Mouse (Mus musculus) c-Kit-positive CD71-positive TER-119-positive erythroid progenitor cells, embryonic 14.5 days (primary cell): ENCODE results near the gene E130114P18Rik.

ENCODE experiments used
- DNase-seq: peaks from one replicate; pipeline ENCODE4 v3.0.0-alpha.2; 2013; ENCODE audit warnings: low spot score

Gene E130114P18Rik

DNA sequence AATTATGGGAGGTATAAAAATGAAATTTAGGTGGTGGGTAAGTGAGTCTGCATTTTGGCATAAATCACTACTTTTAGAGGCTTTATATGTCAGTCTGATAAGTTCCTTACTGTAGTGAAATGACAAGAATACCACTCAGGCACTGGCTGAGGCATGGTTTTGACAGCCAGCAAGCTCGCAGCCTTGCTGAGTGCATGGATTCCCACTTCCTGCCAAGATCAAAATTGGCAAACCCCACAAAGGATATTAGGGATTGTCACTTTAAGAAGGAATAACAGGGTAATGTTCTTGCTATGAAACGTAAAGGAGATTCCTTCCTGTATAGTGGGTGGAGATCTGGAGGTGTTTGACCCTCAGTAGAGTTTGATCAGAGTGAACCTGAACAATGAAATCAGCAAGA lies 27.4 kb upstream of the E130114P18Rik start:
- no peak for DNase-seq

DNA sequence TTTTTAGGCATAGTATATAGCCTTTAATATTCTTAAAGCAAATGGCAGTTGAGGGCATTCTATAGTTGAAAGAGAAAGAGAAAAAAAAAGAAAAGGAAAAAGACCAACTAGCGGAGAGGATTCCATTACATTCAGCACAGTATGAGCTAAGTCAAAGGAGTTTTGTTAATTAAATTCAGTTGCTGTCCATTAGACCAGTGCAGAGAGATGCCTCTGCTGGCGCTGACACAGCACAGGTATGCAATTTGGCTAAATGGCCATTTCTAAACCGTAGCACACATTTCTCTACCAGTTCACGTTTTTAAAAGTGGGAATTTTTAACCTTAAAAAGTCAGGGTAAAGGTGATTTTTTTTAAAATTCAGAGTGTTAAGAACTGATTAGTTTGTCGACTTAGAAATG lies 26.8 kb upstream of the E130114P18Rik start:
- DNase-seq, result no peak

DNA sequence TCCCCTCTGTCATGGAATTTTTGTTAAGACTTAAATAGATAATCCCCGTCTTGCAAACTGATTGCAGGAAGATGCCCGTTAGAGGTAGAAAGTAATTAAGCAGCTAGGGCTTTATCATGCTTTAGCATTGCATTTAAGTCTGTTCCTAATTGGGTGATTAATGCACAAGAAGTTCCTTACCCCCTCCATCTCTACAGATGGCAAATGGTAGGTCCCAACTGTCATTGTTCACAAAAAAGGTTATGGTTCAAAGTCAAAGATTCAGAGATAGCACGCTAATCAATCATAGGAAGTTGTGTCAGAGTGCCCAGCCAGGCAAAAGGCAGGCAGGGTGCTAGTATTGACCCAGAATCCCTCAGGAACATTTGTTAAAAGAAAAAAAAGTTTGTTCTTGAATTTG lies 25.9 kb upstream of the E130114P18Rik start:
- DNase-seq, result no peak

DNA sequence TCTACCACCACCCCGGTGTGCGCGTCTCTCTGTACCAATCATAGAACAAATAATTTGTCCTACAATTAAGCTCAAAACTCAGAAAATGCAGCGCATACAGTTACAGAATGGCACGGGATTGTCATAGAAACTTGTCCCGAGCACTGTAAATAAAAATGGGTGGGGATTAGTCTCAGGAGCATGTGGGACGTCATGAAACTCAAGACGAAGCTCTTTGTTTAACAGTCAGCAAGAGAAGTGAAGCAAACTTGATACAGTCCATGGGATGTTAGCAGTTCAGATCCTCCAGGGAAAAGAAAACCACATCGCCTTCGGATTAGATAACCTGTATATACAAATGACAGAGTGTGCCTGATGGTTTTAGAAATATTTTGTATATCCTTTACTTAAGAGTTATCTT lies 18.6 kb upstream of the E130114P18Rik start:
- no peak for DNase-seq

DNA sequence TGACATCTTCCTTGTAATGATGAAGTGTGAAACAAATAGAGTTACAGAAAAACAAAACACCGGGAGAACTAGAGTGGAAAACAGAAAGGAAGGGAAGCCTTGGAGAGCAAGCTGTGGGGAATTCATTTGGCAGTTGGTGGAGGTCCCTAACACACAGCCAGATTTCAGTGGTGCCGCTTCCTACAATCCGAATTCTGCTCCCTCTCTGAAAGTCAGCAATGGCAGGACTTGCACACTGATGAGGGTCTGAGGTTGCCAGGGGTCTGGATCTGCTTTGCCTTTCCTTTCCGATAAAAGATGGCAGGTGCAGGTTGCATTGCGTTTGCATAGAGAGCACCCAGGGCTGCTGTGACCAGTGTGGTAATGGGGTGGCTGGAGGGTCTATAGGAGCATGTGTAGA lies 18.1 kb upstream of the E130114P18Rik start:
- no peak for DNase-seq

DNA sequence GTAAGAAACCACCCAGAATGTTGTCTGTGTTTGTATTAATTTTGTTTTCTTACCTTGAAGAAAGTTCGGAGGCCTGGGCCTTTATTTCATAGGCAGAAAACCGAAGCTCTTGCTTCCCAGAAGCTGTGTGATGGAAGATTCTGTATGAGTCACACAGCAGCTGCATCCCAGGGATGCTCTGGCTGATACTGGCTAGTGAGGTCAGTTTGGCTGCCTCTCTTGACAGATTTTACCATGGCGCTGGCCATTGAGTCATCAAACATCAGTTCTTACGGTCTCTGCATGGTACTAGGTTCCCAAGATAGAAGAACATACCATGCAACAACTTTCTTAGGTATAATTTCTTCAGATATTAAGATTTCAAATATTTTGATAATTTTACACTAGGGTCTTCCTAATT lies 17.0 kb upstream of the E130114P18Rik start:
- DNase-seq, result no peak

DNA sequence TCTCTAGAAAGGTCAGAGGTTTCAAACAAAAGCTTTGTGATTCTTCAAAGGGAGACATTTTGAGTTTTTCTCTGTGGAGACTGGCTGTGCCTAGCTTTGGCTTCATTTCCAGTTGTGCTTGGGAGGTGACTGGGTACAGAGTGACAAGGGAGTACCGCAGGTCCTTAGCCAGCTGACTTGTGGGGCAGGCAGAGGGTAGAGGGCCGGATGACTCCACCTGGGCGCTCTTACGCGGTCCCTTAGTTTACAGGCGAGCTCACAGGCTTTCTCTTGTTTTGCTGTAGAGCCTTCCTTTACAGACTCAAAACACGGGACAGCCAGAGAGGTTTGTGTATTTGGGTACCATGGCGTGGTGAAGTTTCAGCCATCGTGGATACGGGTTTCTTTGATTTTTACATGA lies 16.1 kb upstream of the E130114P18Rik start:
- DNase-seq, result no peak

DNA sequence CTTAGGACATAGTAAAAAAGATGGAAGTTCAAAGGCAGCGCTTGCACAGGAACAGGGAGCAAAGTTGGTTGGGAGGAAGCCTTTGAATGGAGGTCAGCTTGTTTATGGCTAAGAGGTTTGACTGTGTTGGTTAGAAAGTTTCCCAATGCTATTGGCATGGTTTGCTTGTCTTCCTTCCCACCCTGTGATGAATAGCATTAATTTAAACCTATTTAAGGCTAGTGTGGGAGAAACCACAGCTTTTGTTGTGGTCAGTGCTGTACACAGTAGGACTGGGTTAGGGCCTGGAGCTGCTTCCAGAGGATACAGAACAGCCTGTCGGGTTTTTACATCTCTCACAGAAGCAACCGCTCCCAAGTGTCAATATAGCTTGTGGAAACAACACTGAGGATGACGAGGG lies 10.7 kb upstream of the E130114P18Rik start:
- DNase-seq, result no peak

DNA sequence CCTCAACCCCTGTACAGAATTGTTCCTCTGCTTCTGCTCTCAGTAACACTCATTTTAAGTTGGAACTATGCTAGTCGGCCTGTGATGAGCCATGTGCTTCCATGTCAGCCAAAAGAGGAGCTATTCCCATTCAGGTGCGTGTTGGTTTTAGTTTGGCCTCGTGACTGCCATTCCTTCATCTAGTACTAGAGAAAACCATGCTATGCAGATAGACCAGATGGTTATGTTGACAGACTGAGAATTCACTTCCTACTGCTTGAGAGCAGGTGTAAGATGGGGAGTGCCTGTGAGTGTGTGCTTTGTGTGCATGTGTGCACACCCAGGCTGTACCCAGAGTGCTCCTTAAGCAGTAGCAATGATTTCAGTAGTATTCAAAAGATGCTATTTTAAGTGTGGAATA lies 9.6 kb upstream of the E130114P18Rik start:
- no peak for DNase-seq

DNA sequence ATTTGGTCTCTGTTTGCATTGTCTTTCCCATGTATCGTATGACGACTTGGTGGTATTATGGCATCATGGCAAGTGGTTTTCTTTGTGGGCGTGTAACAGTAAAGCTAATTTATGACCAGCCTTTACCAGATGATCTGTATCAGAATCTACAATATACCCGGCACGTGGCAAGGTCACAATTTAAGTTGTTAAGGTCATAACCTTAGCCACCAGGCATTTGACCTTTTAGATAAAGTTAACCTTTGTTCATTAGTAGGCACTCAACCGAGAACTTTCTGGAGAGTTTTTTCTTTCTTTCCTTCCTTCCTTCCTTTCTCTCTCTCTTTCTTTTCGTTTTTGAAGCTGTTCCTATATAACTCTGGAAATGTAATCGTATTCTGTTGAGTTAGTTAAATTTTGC lies 8.7 kb upstream of the E130114P18Rik start:
- DNase-seq, result no peak

DNA sequence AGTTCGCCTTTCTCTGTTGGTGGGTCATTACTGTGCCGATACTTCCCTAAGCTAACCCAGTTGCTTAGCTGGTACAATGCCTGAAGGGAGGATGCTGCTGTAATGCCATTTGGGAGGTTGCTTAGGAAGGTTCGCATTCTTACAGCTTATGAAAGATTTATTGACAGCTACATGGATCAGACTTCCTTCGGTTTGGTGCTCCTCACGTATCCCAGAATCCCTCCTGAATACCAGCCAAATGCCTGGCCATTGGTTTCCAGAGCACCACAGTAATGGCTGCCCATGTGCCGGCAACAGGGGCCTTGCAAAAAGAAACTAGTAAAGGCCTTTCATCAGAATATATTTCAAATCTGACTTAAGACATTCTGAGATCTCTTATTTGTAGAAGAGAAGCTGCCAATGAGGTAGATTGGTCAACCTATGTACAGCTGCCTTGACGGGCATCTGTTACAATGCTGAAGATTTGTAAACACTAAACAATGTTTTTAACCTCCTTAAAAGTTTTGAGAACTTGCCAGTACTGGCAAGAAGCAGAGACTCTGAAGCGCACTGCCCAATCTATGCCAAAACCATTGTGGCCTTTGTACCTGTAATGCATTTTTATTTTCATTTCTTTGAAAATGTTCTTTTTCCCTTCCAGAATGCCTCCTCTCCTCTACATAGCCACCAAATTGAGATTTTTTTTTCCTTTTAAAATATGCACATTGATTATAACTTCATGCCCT lies 7.8 kb upstream of the E130114P18Rik start:
- no peak for DNase-seq

DNA sequence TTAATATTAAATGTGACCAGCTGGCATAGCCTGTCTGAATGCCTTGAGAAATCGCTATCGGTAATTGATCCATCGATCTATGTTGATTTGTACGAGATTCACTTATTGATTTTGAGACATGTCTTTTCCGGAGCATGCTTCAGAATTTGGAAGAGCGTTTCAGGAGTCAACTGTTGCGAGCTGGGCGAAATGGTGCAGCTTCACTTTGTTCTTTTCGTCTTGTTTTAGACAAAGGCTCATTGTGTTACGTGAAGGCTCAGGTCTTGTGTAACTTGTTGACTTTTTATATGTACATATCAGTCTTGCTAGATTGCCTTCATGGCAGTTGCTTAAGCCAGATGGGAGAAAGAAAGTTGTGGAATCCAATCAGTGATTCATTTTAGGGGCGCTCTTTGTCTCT lies 6.4 kb upstream of the E130114P18Rik start:
- no peak for DNase-seq

DNA sequence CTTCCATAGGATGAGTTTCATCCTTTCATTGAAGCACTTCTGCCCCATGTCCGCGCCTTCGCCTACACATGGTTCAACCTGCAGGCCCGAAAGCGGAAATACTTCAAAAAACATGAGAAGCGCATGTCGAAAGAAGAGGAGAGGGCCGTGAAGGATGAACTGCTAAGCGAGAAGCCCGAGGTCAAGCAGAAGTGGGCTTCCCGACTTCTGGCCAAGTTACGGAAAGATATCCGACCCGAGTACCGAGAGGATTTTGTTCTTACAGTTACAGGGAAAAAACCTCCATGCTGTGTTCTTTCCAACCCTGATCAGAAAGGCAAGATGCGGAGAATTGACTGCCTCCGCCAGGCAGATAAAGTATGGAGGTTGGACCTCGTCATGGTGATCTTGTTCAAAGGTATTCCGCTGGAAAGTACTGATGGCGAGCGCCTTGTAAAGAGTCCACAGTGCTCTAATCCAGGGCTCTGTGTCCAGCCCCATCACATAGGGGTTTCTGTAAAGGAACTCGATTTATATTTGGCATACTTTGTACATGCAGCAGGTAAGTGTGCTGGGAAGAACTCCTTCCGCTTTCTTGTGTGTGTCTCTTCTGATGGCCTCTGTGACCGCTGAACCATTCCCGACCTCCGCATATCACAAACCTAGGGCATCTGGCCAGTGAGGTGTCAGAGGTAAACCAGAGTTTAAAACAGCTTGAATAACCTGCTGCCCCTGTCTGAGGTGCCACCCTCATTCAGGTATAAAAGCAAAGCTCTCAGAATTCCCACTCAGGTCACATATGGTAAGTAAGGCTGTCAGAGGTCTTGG lies 5.4 kb upstream of the E130114P18Rik start:
- no peak for DNase-seq

DNA sequence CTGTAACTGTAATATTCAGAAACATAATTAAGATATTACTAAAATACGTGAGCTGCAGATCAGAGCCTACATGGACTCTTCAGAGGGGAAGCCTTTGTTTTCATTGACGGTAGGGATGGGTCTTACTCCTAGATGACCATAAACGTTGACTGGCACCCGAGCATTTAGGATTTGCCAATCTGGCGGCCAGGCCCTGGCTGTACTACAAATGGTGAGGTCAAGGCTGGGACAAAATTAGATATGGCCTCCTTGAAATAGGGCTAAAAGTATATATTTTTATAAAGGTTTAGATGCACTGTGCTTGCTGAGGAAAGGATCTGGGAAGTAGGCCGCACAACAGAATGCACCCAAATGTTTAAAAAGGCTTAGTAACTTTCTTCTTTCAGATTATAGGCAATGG lies 4.6 kb upstream of the E130114P18Rik start:
- no peak for DNase-seq

DNA sequence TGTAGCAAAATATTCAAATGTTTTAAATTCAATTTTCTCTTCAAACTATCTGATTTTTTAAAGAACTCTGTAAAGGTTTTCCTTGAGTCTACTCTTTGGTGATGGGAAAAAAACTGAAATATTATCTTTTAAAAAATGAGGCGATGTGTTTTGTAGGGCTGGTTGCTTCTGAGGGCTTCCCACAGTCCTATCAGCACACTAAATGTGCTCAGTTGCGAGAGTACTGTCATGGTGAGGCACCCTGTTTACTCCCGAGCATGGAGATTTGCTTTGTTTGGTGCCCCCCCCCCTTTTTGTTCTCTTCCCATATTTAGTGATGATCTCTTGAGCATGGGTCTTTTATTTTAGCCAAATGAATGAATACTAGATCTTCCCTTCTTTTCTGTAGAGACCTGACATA lies 4.2 kb upstream of the E130114P18Rik start:
- no peak for DNase-seq

DNA sequence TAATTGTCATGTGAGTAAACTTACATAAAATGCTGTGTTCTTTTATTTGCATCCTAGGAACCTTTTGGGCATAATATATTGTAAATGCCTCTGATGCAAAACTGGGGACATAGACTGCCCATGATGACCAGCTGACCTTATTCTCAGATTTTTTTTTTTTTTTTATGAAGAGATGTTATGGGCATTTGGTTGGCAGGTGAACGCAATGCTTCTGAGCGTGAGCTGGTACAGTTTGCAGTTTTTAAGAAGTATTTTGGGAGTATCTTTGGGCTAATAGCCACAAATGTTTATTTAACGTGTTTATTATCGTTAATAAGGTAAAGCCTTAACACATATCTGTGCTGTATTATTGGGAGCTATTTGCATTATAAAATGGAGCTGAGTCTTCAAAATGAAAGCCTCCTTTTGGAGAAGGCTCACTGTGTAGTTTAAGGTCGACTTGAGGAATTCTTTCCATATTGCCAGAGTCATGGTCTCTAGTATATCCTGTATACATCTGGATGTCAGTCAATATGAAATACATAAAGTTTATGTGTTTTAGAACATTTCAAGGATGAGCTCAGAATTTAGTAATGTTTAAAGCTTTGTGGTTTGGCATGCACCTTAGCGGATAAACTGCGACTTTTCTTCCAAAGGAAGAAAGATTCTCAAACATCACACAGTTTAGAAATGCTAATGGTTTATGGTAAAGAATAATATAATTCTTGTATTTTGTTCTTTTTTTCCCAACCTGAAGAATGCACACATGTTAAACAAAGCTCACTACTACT lies 3.0 kb upstream of the E130114P18Rik start:
- no peak for DNase-seq

DNA sequence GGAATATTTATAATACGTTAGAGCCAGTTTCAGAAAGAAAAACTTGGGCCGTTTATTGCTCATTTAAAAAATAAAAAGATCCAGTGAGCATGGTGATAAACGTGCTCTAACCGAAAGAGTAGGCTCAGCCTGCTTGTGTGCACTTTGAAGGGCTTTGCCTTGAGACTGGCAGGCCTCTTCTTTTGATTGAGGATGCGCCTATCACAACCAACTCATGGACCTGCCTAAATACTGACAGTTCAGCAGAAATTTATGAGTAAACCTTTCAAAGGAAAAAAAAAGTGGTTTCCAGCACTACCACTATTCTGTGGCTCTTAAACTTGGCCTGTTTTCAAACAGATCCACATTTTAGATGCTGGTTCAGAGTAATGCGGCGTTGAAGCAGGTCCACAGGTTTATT lies 2.1 kb upstream of the E130114P18Rik start:
- no peak for DNase-seq

DNA sequence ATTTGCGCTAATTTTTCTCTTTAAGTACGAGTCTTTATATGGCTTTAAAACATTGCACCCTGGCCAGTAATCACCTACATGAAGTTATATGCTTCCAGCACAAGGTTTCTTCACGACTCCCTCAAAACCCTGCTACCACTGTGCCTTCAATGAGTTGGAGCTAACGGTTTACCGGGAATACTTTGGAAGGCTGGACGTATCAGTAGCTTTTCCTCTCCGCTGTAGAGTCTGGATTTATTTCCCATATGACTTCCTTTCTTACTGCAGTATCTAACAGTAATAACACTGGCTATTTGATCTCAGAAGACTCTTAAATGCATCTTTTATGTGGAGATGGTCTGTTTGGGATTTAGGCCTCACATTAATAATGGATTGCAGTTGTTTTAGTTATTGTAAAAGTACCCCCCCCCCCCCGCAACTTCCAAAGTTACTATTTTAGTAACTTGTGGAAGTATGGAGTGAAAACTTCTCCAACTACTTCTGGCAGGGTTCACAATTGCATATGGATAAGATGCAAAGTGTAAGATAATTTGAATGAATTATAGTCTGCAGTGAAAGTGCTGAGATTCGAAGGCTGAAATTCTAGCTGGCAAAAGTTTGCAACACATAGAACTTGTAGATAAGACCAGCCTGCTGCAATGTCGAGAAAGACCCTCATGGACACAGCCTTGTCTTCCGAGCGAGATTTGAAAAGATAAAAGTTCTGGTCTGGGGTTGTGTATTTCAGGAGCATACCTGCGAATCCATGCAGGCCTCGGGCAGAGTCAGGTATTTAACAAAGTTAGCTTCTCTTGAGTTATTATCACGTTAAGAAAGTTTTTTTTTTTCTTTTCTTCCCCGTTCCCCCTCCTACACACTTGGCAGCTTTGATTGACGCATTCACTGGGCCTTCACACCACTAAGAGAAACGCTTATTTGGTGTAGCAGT lies 1.4 kb upstream of the E130114P18Rik start:
- DNase-seq, result no peak

DNA sequence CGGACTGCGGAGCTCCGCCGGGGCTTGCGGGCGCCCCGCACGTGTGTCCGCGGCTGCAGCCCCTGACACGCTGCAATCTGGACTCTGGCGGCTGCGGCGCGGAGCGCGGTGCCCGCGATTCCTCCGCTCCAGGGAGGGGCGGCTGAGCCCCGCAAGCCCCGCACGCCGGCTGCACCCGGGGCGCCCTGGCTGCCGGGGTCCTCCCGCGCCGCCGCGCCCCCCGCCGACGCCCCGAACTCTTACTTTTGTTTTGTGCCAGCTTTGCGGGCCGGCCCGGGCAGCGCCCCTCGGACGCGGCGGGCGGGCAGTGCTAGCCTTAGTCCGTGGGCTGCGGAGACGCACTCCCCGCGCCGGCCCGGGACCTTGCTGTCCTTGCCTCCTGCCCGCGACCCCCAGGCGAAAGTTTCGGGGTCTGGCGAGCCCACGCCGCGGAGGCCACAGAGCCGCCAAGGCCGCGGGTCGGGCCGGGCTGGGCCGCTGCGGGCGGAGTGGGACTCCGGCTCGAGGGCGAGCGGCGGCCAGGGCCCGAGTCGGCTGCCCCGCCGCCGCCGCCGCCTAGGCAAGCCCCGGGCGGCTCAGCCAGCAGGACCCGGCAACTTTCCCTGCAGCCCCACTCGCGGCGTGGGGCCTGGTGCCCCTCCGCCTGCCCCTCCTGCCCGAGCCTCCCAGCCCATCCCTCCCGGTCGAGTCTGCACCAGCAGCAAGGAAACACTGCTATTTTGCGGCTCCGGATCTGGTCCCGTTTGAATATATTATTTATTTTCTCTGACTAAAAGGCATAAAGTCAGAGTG lies 529 bp upstream of the E130114P18Rik start:
- no peak for DNase-seq

DNA sequence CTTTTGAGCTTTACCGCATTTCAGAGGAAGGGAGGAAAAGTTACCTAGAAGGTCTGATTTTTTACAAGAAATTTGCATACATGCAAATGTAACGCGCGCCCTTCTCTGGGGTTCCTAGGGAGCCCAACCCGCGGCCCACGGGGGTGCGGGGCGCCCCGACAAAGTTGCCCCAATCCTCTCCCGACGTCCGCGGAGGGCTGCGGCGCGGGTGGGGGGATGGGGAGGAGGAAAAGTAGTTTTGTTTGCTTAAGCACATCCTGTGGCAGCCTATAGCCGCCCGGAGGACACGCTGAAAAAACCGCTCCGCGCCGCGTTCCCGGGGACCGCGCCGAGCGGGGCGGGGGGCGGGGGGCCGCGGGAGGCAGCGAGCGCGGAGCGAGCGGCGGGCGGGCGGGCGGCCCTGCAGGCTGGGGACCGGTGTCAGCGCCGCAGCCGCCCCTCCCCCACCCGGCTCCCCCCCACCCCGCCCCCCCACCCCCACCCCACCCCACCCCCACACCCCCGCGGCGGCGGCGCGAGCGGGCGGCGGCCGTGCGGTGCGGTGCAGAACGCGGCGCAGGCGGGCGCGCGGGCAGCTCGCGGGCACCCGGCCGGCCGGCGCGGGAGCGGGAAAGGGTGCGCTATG lies 685 bp downstream of the E130114P18Rik start:
- DNase-seq, result no peak
